Mouse (Mus musculus): ENCODE data around the gene Tekt5.

Tekt5 gene

GRCm38 (mm10) chr16:10394699-10395540, at the start of gene Tekt5:
Tekt5 (minus strand) TSS chr16:10395490.
- DNase-seq, result no peak

GRCm38 (mm10) chr16:10443723-10444122, 48.4 kb upstream of the Tekt5 start:
- DNase-seq, result no peak

- no peak for DNase-seq
These were observed 46.5 kb upstream of the Tekt5 start for GRCm38 (mm10) chr16:10441761-10442160.

GRCm38 (mm10) chr16:10441328-10441727, 46.0 kb upstream of the Tekt5 start:
- no peak for DNase-seq

- DNase-seq, result no peak
These were observed 42.8 kb upstream of the Tekt5 start for GRCm38 (mm10) chr16:10438055-10438454.

- no peak for DNase-seq
These were observed 40.9 kb upstream of the Tekt5 start for GRCm38 (mm10) chr16:10436166-10436565.

- DNase-seq, result no peak
These were observed 38.1 kb upstream of the Tekt5 start for GRCm38 (mm10) chr16:10433344-10433743.

GRCm38 (mm10) chr16:10432387-10432786, 37.1 kb upstream of the Tekt5 start:
- no peak for DNase-seq

- no peak for DNase-seq
These were observed 36.6 kb upstream of the Tekt5 start for GRCm38 (mm10) chr16:10431911-10432310.

GRCm38 (mm10) chr16:10420447-10421054, 25.3 kb upstream of the Tekt5 start:
- DNase-seq, result no peak

- DNase-seq, result peak; percentile 48
These were observed 22.5 kb upstream of the Tekt5 start for GRCm38 (mm10) chr16:10417723-10418259.

GRCm38 (mm10) chr16:10416866-10417265, 21.6 kb upstream of the Tekt5 start:
- DNase-seq, result no peak

GRCm38 (mm10) chr16:10415976-10416375, 20.7 kb upstream of the Tekt5 start:
- peak; percentile 70 for DNase-seq

GRCm38 (mm10) chr16:10411764-10412746, 16.8 kb upstream of the Tekt5 start, which contains the start of gene Nubp1:
Nubp1 (plus strand) TSS chr16:10411948.
- peak; percentile 93 for DNase-seq

GRCm38 (mm10) chr16:10399160-10399559, 3.9 kb upstream of the Tekt5 start:
- peak; percentile 66 for DNase-seq

GRCm38 (mm10) chr16:10398755-10399154, 3.5 kb upstream of the Tekt5 start:
- no peak for DNase-seq

- DNase-seq, result no peak
These were observed 2.7 kb downstream of the Tekt5 start for GRCm38 (mm10) chr16:10392587-10392986.

GRCm38 (mm10) chr16:10388634-10389365, 6.5 kb downstream of the Tekt5 start:
- no peak for DNase-seq

GRCm38 (mm10) chr16:10385261-10385660, 10.0 kb downstream of the Tekt5 start:
- DNase-seq, result no peak

- DNase-seq, result no peak
These were observed 10.7 kb downstream of the Tekt5 start for GRCm38 (mm10) chr16:10384544-10384943.

- no peak for DNase-seq
These were observed 11.2 kb downstream of the Tekt5 start for GRCm38 (mm10) chr16:10384060-10384497.

- peak; percentile 35 for DNase-seq
These were observed 15.8 kb downstream of the Tekt5 start for GRCm38 (mm10) chr16:10379531-10379930.
